ENCODE assay signal across 19 mouse cellular contexts in genomic region chr5:43108260-43108589, GRCm38 (mm10).
DNase-seq lines count a peak whose midpoint lies in the region; ATAC-seq and TF ChIP-seq lines count a peak whose summit lies in the region.
"Had no signal": no experiment of that assay in that cellular context is flagged by ENCODE, and none has a peak within 500 bp of the region (broad histone marks: within the 10 kb centered on the region; RNA-seq: fewer than 3 reads in every experiment).

No protein-coding gene starts in this region.

- no peak overlapping the region for H3K4me3 ChIP-seq in forebrain, embryonic 13.5 days
- no peak overlapping the region for H3K4me3 ChIP-seq in forebrain, embryonic 10.5 days
- no peak overlapping the region for H3K4me3 ChIP-seq in C2C12 (ENCODE audit: insufficient read depth, poor library complexity, severe bottlenecking)
- no peak overlapping the region for H3K4me3 ChIP-seq in forebrain, embryonic 15.5 days
- no peak overlapping the region for H3K4me3 ChIP-seq in midbrain, embryonic 16.5 days (ENCODE audit: low read depth, low read length)
- H3K4me3 ChIP-seq in intestine, embryonic 16.5 days (ENCODE audit: low read length): no peak overlapping the region
- H3K4me3 ChIP-seq: embryonic facial prominence, embryonic 13.5 days; liver, embryonic 15.5 days; megakaryocyte, embryonic 14.5 days had no signal

- H3ac ChIP-seq in C2C12 (ENCODE audit: control insufficient read depth, insufficient read length, low read depth): no peak overlapping the region

- H3K27me3 ChIP-seq in forebrain, embryonic 13.5 days: no peaks in the 10 kb centered on the region
- peaks cover 22% of the 10 kb centered on the region for H3K27me3 ChIP-seq in forebrain, embryonic 10.5 days (ENCODE audit: poor library complexity, severe bottlenecking)
- H3K27me3 ChIP-seq in C2C12 (ENCODE audit: control insufficient read depth, insufficient read depth, insufficient read length): no peaks in the 10 kb centered on the region
- H3K27me3 ChIP-seq in forebrain, embryonic 15.5 days: no peaks in the 10 kb centered on the region
- no peaks in the 10 kb centered on the region for H3K27me3 ChIP-seq in midbrain, embryonic 16.5 days (ENCODE audit: control insufficient read depth, insufficient read depth, low read depth, low read length)
- no peaks in the 10 kb centered on the region for H3K27me3 ChIP-seq in intestine, embryonic 16.5 days (replicated peaks; ENCODE audit: control insufficient read depth, insufficient read depth, low read length)
- H3K27me3 ChIP-seq: embryonic facial prominence, embryonic 13.5 days; liver, embryonic 15.5 days; megakaryocyte, embryonic 14.5 days had no signal

- no peak overlapping the region for H3K27ac ChIP-seq in forebrain, embryonic 13.5 days
- H3K27ac ChIP-seq in forebrain, embryonic 10.5 days: no peak overlapping the region
- no peak overlapping the region for H3K27ac ChIP-seq in forebrain, embryonic 15.5 days (replicated peaks)
- no peak overlapping the region for H3K27ac ChIP-seq in midbrain, embryonic 16.5 days (ENCODE audit: low read length)
- no peak overlapping the region for H3K27ac ChIP-seq in intestine, embryonic 16.5 days (ENCODE audit: low read length)
- H3K27ac ChIP-seq: embryonic facial prominence, embryonic 13.5 days; liver, embryonic 15.5 days had no signal

- no peaks in the 10 kb centered on the region for H3K36me3 ChIP-seq in forebrain, embryonic 13.5 days (ENCODE audit: poor library complexity, severe bottlenecking)
- H3K36me3 ChIP-seq in forebrain, embryonic 10.5 days (replicated peaks): no peaks in the 10 kb centered on the region
- no peaks in the 10 kb centered on the region for H3K36me3 ChIP-seq in C2C12 (ENCODE audit: control insufficient read depth, insufficient read depth)
- no peaks in the 10 kb centered on the region for H3K36me3 ChIP-seq in forebrain, embryonic 15.5 days
- H3K36me3 ChIP-seq in midbrain, embryonic 16.5 days (ENCODE audit: control insufficient read depth, insufficient read depth, low read length): no peaks in the 10 kb centered on the region
- H3K36me3 ChIP-seq in intestine, embryonic 16.5 days (ENCODE audit: control insufficient read depth, insufficient read depth, low read length): no peaks in the 10 kb centered on the region
- H3K36me3 ChIP-seq: embryonic facial prominence, embryonic 13.5 days; liver, embryonic 15.5 days had no signal

- peaks cover 11% of the 10 kb centered on the region for H3K4me1 ChIP-seq in forebrain, embryonic 13.5 days
- H3K4me1 ChIP-seq in forebrain, embryonic 10.5 days: peaks cover 14% of the 10 kb centered on the region
- peaks cover 12% of the 10 kb centered on the region; the same call in 1 of the 2 replicates for H3K4me1 ChIP-seq in forebrain, embryonic 15.5 days
- peaks cover 4% of the 10 kb centered on the region; the same call in 1 of the 2 replicates for H3K4me1 ChIP-seq in midbrain, embryonic 16.5 days (ENCODE audit: control insufficient read depth, insufficient read depth, low read length)
- no peaks in the 10 kb centered on the region for H3K4me1 ChIP-seq in intestine, embryonic 16.5 days (ENCODE audit: control insufficient read depth, insufficient read depth, low read length)
- H3K4me1 ChIP-seq: embryonic facial prominence, embryonic 13.5 days; liver, embryonic 15.5 days had no signal

- TF ChIP-seq CTCF in C2C12 (IDR thresholded peaks at IDR 0.05; ENCODE audit: control insufficient read depth, insufficient read depth, insufficient read length): no peak

- no peaks in the 10 kb centered on the region for H3K79me2 ChIP-seq in C2C12 (ENCODE audit: control insufficient read depth, insufficient read depth)

- no peak overlapping the region for H3K9ac ChIP-seq in forebrain, embryonic 13.5 days
- no peak overlapping the region for H3K9ac ChIP-seq in forebrain, embryonic 15.5 days (replicated peaks)
- H3K9ac ChIP-seq in midbrain, embryonic 16.5 days (ENCODE audit: low read depth, low read length): no peak overlapping the region
- H3K9ac ChIP-seq in intestine, embryonic 16.5 days (ENCODE audit: low read depth, low read length): no peak overlapping the region
- H3K9ac ChIP-seq: embryonic facial prominence, embryonic 13.5 days; liver, embryonic 15.5 days had no signal

- 68% methylated on average over 2 of the region's 2 CpGs for WGBS in forebrain, embryonic 13.5 days
- WGBS in forebrain, embryonic 10.5 days: 85% methylated on average over 2 of the region's 2 CpGs
- 50% methylated on average over 2 of the region's 2 CpGs for WGBS in forebrain, embryonic 15.5 days
- WGBS in midbrain, embryonic 16.5 days: 73% methylated on average over 2 of the region's 2 CpGs
- WGBS in intestine, embryonic 16.5 days: 89% methylated on average over 2 of the region's 2 CpGs

- no peak overlapping the region for H3K4me2 ChIP-seq in forebrain, embryonic 13.5 days
- no peak overlapping the region for H3K4me2 ChIP-seq in forebrain, embryonic 15.5 days (replicated peaks)
- no peak overlapping the region for H3K4me2 ChIP-seq in midbrain, embryonic 16.5 days (ENCODE audit: low read length)
- H3K4me2 ChIP-seq in intestine, embryonic 16.5 days (ENCODE audit: low read depth, low read length): no peak overlapping the region
- H3K4me2 ChIP-seq: embryonic facial prominence, embryonic 13.5 days; liver, embryonic 15.5 days had no signal

- no peak for DNase-seq in forebrain, embryonic 10.5 days (ENCODE audit: extremely low spot score, low spot score)
- DNase-seq: adrenal gland, postnatal 36 days; cerebellum, adult 8-10 months; heart, adult 18-20 months; kidney, adult 9 months; kidney, postnatal 36 days; layer of hippocampus, adult 9-11 months; lung, postnatal 10 days; right cerebral cortex, postnatal 4 days; thymus, postnatal 36 days had no signal

- H3K9me3 ChIP-seq in forebrain, embryonic 13.5 days (replicated peaks): no peaks in the 10 kb centered on the region
- H3K9me3 ChIP-seq in forebrain, embryonic 10.5 days: no peaks in the 10 kb centered on the region
- H3K9me3 ChIP-seq in forebrain, embryonic 15.5 days: no peaks in the 10 kb centered on the region
- no peaks in the 10 kb centered on the region for H3K9me3 ChIP-seq in midbrain, embryonic 16.5 days (replicated peaks; ENCODE audit: control insufficient read depth, low read length, poor library complexity, severe bottlenecking)
- no peaks in the 10 kb centered on the region for H3K9me3 ChIP-seq in intestine, embryonic 16.5 days (ENCODE audit: control insufficient read depth, low read length)
- H3K9me3 ChIP-seq: embryonic facial prominence, embryonic 13.5 days; liver, embryonic 15.5 days; megakaryocyte, embryonic 14.5 days had no signal

- H3K79me3 ChIP-seq in C2C12 (ENCODE audit: low read depth): no peaks in the 10 kb centered on the region

- peak; percentile 76 for ATAC-seq in forebrain, embryonic 13.5 days
- ATAC-seq in forebrain, embryonic 15.5 days (replicated peaks): peak; percentile 66
- ATAC-seq in midbrain, embryonic 16.5 days: 0 out of 2 replicates have a peak, but pooled peaks have one; percentile 22
- no peak for ATAC-seq in intestine, embryonic 16.5 days
- ATAC-seq in granulocyte monocyte progenitor cell, adult 5-6 weeks (replicated peaks; ENCODE audit: poor library complexity, severe bottlenecking): no peak

TF ChIP-seq in C2C12, 6 proteins besides CTCF, POLR2A, EP300 and RAD21:
- TF ChIP-seq MAX (IDR thresholded peaks at IDR 0.05) (no peak), USF1 (IDR thresholded peaks at IDR 0.05; ENCODE audit: low read depth) (no peak), MYOD1 (IDR thresholded peaks at IDR 0.05; ENCODE audit: control insufficient read depth, insufficient read length, low read depth) (peak; percentile 58)

Comparison
In these comparisons a context has a peak if more than half of its experiments do, and no peak if none do; other contexts are left out.
1. ATAC-seq: peak in forebrain, embryonic 13.5 days (single experiment), forebrain, embryonic 15.5 days (single experiment) and midbrain, embryonic 16.5 days (single experiment); none in intestine, embryonic 16.5 days (single experiment) and granulocyte monocyte progenitor cell, adult 5-6 weeks (single experiment).